Mouse (Mus musculus): ENCODE results near the gene Gcdh. TPM values are rescaled to one million over a fixed set of nuclear protein-coding genes. Genes with fewer than 3 reads are reported as not detected.
"Not testable (repeated sequence)": the region's sequence is repeated elsewhere in the genome, so short reads cannot be mapped to it uniquely, and the experiment has no call there.

The Gcdh gene
- polyA plus RNA-seq, 1 experiment from 2014 or later = 35.5 TPM

DNA sequence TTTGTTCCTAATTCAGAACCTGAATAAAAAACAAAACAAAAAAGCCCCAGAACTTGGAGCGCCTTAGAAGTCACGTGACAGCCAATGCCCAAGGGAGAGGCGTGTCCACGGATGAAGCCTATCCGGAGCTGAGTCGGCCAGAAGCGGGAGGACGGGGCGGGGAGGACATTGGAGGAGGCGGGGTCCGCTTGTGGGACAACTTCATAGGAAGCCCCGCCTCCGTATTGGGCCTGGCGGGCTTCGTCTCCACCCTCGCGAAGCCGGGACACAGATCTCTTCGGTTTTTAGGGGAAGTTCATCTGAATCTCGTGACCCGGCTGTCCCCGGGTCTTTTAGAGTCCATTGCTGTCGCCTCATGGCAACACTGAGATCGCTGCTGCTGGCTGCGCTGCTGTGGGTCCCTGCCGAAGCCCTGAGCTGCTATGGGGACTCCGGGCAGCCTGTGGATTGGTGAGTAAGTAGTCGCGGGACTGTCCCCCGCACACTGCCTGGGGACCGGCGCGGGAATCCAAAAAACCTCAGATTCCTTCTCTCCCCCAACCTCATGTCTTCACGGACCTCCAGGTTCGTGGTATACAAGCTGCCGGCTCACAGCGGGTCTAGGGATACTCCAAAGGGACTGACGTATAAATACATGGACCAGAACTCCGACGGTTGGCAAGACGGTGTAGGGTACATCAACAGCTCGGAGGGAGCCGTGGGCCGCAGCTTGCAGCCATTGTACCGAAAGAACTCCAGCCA is 14.9 kb upstream of the Gcdh start, which contains the start of gene Dnase2a:
TSS of gene Dnase2a (plus strand) at position 140 of the 741 bp plus-strand sequence.
- Histone ChIP-seq H3K36me3 (peaks cover 15% of the 10 kb centered on the region; the same call in 1 of the 2 replicates), H3K4me1 (replicated peaks) (peaks cover 33% of the 10 kb centered on the region), H3K9me3 (no peaks in the 10 kb centered on the region), H3K27ac (peak within 1 kb of the TSS; percentile 83), H3K27me3 (ENCODE audit: insufficient read depth, poor library complexity, severe bottlenecking) (peaks cover 69% of the 10 kb centered on the region), H3K4me3 (peak within 1 kb of the TSS; percentile 62)
- DNase-seq (ENCODE audit: low spot score) = peak; percentile 95
- WGBS = 2% methylated on average over 45 of the region's 45 CpGs

DNA sequence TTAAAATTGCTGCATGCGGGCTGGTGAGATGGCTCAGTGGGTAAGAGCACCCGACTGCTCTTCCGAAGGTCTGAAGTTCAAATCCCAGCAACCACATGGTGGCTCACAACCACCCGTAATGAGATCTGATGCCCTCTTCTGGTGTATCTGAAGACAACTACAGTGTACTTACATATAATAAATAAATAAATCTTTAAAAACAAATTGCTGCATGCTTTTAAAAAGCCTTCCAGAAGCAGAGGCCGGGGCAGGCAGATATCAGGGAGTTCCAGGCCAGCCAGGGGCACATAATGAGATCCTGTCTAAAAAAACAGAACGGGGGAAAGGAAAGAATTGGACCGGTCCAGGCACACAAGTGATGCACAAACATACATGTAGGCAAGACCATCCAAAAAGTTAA is 14.3 kb upstream of the Gcdh start:
- Histone ChIP-seq H3K4me3 (peak overlapping the region; percentile 62), H3K27ac (peak overlapping the region; percentile 83), H3K36me3 (peaks cover 15% of the 10 kb centered on the region; the same call in 1 of the 2 replicates), H3K4me1 (replicated peaks) (peaks cover 33% of the 10 kb centered on the region), H3K27me3 (ENCODE audit: insufficient read depth, poor library complexity, severe bottlenecking) (peaks cover 67% of the 10 kb centered on the region)
- 32% methylated on average over 7 of the region's 7 CpGs for WGBS
- not testable (repeated sequence) for H3K9me3 ChIP-seq
- DNase-seq (ENCODE audit: low spot score) = peak; percentile 23

DNA sequence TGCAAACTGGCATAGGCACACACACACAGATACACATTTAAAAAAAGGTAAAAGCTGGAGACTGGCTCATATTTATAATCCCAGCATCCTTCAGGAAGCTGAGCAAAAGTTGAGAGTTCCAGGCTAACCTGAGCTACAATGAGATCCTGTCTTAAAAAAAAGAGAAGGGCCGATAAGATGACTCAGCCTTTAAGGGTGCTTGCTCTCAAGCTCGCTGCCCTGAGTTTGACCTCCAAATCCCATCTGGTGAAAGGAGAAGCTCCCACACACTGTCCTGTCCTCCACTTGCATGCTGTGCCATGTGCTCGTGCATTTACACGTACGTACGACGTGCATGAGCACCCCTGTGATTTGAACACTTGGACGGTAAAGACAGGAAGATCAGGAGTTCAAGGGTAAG is 13.8 kb upstream of the Gcdh start:
- peaks cover 33% of the 10 kb centered on the region for H3K4me1 ChIP-seq (replicated peaks)
- 84% methylated on average over 8 of the region's 8 CpGs for whole genome bisulfite sequencing
- no peak overlapping the region for H3K4me3 ChIP-seq
- no peak overlapping the region for H3K27ac ChIP-seq
- no peak for DNase-seq (ENCODE audit: low spot score)
- peaks cover 63% of the 10 kb centered on the region for H3K27me3 ChIP-seq (ENCODE audit: insufficient read depth, poor library complexity, severe bottlenecking)
- peaks cover 11% of the 10 kb centered on the region; the same call in 1 of the 2 replicates for H3K36me3 ChIP-seq
- H3K9me3 ChIP-seq = no peaks in the 10 kb centered on the region

DNA sequence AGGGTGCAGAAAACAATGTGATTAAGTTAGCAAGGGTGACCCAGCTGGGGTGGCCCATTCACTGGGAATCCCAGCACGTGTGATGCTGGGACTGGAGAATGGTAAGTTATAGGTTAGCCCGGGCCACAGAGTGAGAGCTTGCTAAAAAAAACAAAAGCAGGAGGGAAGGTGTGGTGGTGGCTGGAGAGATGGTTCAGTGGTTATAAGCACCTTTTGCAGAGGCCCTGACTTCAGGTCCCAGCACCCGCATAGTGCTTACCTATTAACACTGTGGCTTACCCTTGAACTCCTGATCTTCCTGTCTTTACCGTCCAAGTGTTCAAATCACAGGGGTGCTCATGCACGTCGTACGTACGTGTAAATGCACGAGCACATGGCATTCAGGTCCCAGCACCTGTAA is 13.3 kb upstream of the Gcdh start:
- Histone ChIP-seq H3K9me3 (no peaks in the 10 kb centered on the region), H3K27me3 (ENCODE audit: insufficient read depth, poor library complexity, severe bottlenecking) (peaks cover 63% of the 10 kb centered on the region), H3K27ac (no peak overlapping the region), H3K4me1 (replicated peaks) (peaks cover 32% of the 10 kb centered on the region), H3K36me3 (peaks cover 7% of the 10 kb centered on the region; the same call in 1 of the 2 replicates), H3K4me3 (no peak overlapping the region)
- WGBS = 92% methylated on average over 9 of the region's 9 CpGs
- no peak for DNase-seq (ENCODE audit: low spot score)

DNA sequence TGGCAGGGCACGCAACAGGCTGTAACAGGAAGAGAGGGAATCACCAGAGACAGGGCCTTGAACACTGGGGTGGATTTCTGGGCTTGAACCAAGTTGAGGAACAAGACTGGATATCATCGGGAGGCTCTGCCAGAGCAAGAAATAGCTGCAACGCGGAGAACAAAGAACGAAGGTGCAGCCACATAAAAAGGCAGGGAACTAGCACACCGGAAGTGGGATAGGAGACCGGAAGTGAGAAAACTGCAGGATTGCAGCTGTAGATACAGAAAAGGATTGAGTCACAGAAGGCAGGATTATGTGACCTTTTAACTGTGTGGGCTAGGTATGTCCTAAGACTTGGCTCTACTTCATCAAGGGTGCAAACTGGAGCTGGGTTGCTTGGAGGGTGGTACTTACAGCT is 10.6 kb upstream of the Gcdh start:
- Histone ChIP-seq H3K36me3 (no peaks in the 10 kb centered on the region), H3K27ac (no peak overlapping the region), H3K4me3 (no peak overlapping the region), H3K4me1 (replicated peaks) (peaks cover 29% of the 10 kb centered on the region), H3K27me3 (ENCODE audit: insufficient read depth, poor library complexity, severe bottlenecking) (peaks cover 57% of the 10 kb centered on the region), H3K9me3 (no peaks in the 10 kb centered on the region)
- 94% methylated on average over 7 of the region's 7 CpGs for WGBS
- no peak for DNase-seq (ENCODE audit: low spot score)

DNA sequence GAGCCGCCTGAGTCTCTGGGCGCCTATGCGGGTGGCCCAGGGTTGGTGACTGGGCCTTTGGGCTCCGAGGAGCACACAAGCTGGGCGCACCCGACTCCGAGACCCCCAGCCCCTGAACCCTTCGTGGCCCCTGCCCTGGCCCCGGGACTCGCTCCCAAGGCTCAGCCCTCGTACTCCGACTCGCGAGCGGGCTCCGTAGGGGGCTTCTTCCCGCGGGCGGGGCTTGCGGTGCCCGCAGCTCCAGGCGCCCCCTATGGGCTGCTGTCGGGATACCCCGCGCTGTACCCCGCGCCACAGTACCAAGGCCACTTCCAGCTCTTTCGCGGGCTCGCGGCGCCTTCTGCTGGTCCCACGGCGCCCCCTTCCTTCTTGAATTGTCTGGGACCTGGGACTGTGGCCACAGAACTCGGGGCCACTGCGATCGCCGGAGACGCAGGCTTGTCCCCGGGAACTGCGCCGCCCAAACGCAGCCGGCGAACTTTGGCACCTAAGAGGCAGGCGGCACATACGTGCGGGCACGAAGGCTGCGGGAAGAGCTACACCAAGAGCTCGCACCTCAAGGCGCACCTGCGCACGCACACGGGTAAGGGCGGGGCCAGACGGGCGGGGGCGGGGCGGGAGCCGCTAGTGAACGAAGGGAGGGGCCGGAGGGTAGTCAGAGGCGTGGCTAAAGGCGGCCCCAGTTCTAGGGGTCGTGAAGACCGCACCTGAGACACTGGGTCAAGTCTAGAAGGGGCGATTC is 9.4 kb upstream of the Gcdh start:
- peaks cover 50% of the 10 kb centered on the region for H3K27me3 ChIP-seq (ENCODE audit: insufficient read depth, poor library complexity, severe bottlenecking)
- under 1% methylated on average over 68 of the region's 68 CpGs for WGBS
- no peaks in the 10 kb centered on the region for H3K36me3 ChIP-seq
- peaks cover 18% of the 10 kb centered on the region for H3K4me1 ChIP-seq (replicated peaks)
- peak overlapping the region; percentile 89 for H3K27ac ChIP-seq
- peak; percentile 93 for DNase-seq (ENCODE audit: low spot score)
- H3K9me3 ChIP-seq = no peaks in the 10 kb centered on the region
- peak overlapping the region; percentile 71 for H3K4me3 ChIP-seq

DNA sequence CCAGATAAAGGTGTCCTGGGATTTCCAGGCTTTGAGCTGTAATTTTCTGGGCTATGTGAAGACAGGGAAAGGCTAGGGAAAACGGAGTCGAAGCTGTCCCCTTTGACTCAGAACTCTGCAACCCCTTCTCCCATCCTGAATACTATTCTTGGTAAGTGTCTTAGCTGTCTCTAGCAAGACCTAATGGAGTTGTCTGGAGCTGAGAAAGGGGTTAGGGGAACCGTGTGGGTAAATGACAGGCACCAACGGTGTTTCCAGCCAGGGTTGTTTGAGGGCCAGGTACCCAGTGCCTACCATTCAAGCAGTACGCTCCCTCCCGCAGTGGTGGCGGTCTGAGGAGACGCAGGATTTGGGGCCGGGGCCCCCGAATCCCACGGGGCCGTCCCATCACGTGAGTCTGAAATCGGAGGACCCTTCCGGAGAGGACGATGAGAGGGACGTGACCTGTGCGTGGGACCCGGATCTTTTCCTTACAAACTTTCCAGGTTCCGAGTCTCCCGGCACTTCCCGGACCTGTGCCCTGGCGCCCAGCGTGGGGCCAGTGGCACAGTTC is 8.7 kb upstream of the Gcdh start:
- Histone ChIP-seq H3K4me1 (replicated peaks) (peaks cover 16% of the 10 kb centered on the region), H3K27ac (peak overlapping the region; percentile 89), H3K4me3 (peak overlapping the region; percentile 71), H3K27me3 (ENCODE audit: insufficient read depth, poor library complexity, severe bottlenecking) (peaks cover 50% of the 10 kb centered on the region), H3K9me3 (no peaks in the 10 kb centered on the region), H3K36me3 (no peaks in the 10 kb centered on the region)
- 3% methylated on average over 24 of the region's 24 CpGs for WGBS
- no peak for DNase-seq (ENCODE audit: low spot score)

DNA sequence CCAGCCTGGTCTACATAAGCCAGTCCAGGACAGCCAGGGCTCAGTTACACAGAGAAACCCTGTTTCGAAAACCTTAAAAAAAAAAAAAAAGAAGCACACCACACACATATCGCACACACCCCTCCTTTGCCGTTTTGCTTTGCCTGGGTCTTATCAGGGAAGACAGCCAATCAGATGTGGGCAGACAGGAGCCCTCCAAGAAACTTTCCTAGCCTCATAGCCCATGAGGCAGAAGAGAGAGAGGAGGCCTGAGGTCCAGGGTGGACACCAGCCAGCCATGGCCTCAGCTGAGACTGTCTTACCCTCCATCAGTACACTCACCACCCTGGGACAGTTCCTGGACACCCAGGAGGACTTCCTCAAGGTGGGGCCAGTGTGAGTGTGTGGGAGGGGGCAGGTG is 8.0 kb upstream of the Gcdh start, which contains the start of gene Klf1:
TSS of gene Klf1 (plus strand) at position 177 of the 400 bp plus-strand sequence.
- Histone ChIP-seq H3K4me1 (replicated peaks) (peaks cover 16% of the 10 kb centered on the region), H3K4me3 (peak within 1 kb of the TSS; percentile 71), H3K36me3 (no peaks in the 10 kb centered on the region), H3K27ac (peak within 1 kb of the TSS; percentile 89), H3K9me3 (no peaks in the 10 kb centered on the region), H3K27me3 (ENCODE audit: insufficient read depth, poor library complexity, severe bottlenecking) (peaks cover 50% of the 10 kb centered on the region)
- 82% methylated on average over 3 of the region's 3 CpGs for WGBS
- no peak for DNase-seq (ENCODE audit: low spot score)

DNA sequence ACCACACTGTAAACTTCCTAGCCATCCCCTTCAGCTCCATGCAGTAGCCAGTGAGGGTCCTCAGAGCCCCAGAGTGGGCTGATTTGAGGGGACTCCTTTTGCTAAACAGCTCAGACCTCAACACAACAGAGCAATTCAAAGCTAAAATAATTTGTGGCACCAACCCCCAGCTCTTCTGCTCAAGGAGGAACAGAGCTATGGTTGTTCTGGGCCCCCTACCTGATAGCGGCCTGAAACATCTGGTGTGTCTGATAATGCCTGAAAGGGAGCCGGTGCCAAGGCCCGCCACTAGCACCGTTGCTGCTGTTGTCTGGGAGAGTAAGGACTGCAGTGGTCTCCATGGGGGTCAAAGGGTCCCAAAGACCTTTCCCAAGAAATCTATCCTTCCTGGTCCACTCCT is 7.3 kb upstream of the Gcdh start:
- DNase-seq (ENCODE audit: low spot score) = no peak
- Histone ChIP-seq H3K9me3 (no peaks in the 10 kb centered on the region), H3K27me3 (ENCODE audit: insufficient read depth, poor library complexity, severe bottlenecking) (peaks cover 50% of the 10 kb centered on the region), H3K4me3 (no peak overlapping the region), H3K36me3 (no peaks in the 10 kb centered on the region), H3K4me1 (replicated peaks) (peaks cover 16% of the 10 kb centered on the region), H3K27ac (peak overlapping the region; percentile 50; the same call in 1 of the 2 replicates)
- WGBS = 63% methylated on average over 4 of the region's 4 CpGs

DNA sequence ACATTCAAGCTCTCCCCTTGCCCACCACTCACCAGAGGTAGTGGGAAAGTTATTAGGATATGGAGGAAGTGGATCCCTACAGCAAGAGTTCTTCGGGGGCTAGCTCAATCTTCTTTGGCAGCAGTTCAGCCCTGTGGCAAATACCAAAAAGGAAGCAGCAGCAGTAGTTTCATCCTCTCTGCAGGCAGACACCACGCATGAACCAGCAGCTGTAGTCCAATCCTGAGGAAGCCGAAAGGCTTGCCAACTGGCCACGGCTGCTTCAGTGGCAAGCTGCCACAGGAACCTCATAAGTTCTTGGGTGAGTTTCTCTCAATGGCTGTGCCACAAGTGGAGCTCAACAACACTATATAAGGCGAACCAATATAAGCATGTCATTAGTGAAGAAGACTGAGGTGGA is 2.2 kb upstream of the Gcdh start:
- no peaks in the 10 kb centered on the region for H3K9me3 ChIP-seq
- no peak for DNase-seq (ENCODE audit: low spot score)
- peaks cover 26% of the 10 kb centered on the region for H3K4me1 ChIP-seq (replicated peaks)
- peaks cover 10% of the 10 kb centered on the region for H3K27me3 ChIP-seq (ENCODE audit: insufficient read depth, poor library complexity, severe bottlenecking)
- 89% methylated on average over 5 of the region's 5 CpGs for WGBS
- peaks cover 10% of the 10 kb centered on the region for H3K36me3 ChIP-seq
- H3K27ac ChIP-seq = no peak overlapping the region
- H3K4me3 ChIP-seq = no peak overlapping the region

DNA sequence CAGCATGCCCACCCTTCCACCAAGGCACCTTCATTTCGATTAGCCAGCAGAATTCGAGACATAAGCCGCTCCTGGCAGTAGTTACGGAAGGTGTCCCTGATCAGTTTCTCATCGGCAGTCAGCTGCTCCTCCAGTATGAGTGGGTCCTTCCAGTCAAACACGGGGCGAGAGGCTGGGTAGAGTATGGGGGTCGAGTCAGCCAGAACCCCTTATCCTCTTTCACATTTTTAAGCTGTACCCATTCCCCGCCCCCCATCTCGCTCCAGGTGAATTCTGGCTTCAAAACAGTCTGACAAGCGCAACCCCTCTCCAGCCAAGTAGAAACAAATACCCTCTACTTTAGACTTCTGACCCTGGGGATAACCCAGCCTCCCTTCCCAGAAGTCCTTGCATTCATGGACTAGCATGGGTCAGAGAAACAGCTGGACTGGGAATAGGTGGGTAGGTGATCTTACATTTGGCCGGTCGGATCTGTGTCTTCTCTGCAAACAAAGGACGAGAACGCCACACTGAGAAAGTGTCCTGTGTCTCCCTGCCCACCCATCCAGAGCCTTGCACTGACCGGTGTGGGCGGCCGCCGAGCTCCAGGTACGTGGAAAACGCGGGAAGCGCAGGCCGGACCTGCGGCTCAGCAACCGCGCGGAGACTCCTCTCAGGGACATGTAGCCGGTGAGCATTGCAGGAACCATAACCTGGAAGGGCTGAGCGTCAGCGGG is 570 bp downstream of the Gcdh start:
- peak overlapping the region; percentile 87 for H3K27ac ChIP-seq
- H3K4me1 ChIP-seq (replicated peaks) = peaks cover 26% of the 10 kb centered on the region
- 12% methylated on average over 31 of the region's 31 CpGs for WGBS
- peaks cover 34% of the 10 kb centered on the region for H3K36me3 ChIP-seq
- H3K4me3 ChIP-seq = peak overlapping the region; percentile 74
- H3K9me3 ChIP-seq = no peaks in the 10 kb centered on the region
- no peak for DNase-seq (ENCODE audit: low spot score)
- no peaks in the 10 kb centered on the region for H3K27me3 ChIP-seq (ENCODE audit: insufficient read depth, poor library complexity, severe bottlenecking)

DNA sequence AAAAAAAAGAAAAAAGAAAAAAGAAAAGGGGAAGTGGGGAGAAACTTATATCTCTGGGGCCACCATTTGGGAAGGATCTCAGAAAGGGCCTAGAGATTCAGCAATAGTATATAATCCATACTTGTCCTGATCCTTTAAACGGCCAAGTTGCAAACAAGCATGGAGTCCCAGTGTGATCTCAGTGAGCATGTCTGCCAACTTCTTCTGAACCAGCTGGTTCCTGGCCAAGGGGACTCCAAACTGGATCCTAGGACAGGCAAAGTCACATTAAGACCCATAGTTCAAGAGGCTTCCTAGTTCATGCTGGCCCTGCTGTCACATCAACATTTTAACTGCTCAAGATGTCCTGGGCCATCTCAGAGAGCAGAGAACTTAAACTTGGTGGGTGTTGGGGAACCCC is 4.6 kb downstream of the Gcdh start:
- H3K36me3 ChIP-seq = peaks cover 68% of the 10 kb centered on the region
- 96% methylated on average over 1 of the region's 1 CpGs for WGBS

More for the DNA sequence above, 4.6 kb downstream of the Gcdh start:
- DNase-seq (ENCODE audit: low spot score) = no peak
- H3K27ac ChIP-seq = no peak overlapping the region
- H3K27me3 ChIP-seq (ENCODE audit: insufficient read depth, poor library complexity, severe bottlenecking) = no peaks in the 10 kb centered on the region
- no peaks in the 10 kb centered on the region for H3K9me3 ChIP-seq
- peaks cover 21% of the 10 kb centered on the region for H3K4me1 ChIP-seq (replicated peaks)
- no peak overlapping the region for H3K4me3 ChIP-seq
